Mouse (Mus musculus): ENCODE measurements around the gene Pdrg1. TPM values are rescaled to one million over a fixed set of nuclear protein-coding genes. Genes with fewer than 3 reads are reported as not detected.

Pdrg1 gene
- total RNA-seq, 1 experiment, result 52.2 TPM

DNA sequence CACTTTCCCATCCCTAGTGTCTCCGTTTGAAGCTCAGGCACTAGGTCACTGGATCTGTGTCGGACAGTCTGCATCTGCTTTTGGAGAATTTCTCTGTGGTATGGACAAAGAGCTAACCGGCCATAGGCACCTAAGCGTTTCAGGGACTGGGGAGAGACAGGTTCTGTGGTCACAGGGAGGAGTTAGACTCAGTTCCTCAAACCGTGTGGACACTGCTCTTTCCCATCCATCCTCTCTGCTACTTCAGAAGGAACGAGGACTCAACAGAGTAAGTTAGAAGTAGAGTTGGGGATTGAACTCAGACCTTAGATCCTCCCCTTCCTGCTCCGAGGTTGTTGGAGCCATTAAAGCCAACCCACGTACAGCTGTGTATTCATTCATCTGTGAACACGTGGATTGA is 36.3 kb upstream of the Pdrg1 start:
- in situ Hi-C loops (cut with MboI; ENCODE audit: low sequenced_read_pairs in 2 of 2, unreplicated experiment in 2 of 2), result no loop called here
- TF ChIP-seq MAFK (IDR thresholded peaks at IDR 0.05; ENCODE audit: insufficient read depth, low read depth, low read length) (no peak), HCFC1 (IDR thresholded peaks at IDR 0.05; ENCODE audit: borderline replicate concordance, insufficient read depth, low read length) (no peak), ZNF384 (IDR thresholded peaks at IDR 0.05; ENCODE audit: low read depth, low read length) (no peak), ZC3H11A (IDR thresholded peaks at IDR 0.05; ENCODE audit: borderline replicate concordance, low read depth, low read length) (no peak), CHD2 (IDR thresholded peaks at IDR 0.05; ENCODE audit: low read depth, low read length) (no peak)
- H3K27ac ChIP-seq (ENCODE audit: insufficient read depth, low read depth, low read length, poor library complexity, severe bottlenecking), result no peak overlapping the region
- peaks cover 0 to 8% of the 10 kb centered on the region in 2 experiments; a peak in 1 of 4 replicates for H3K4me1 ChIP-seq (ENCODE audit: control insufficient read depth in 2 of 2, insufficient read depth in 2 of 2, low read length in 2 of 2, poor library complexity in 1 of 2)
- H3K4me3 ChIP-seq (ENCODE audit: insufficient read depth in 1 of 2, low read depth in 1 of 2, low read length in 2 of 2, poor library complexity in 1 of 2, severe bottlenecking in 1 of 2), result no peak overlapping the region
- no peaks in the 10 kb centered on the region for H3K9me3 ChIP-seq (ENCODE audit: control insufficient read depth, insufficient read depth, low read depth, low read length)
- no peaks in the 10 kb centered on the region for H3K36me3 ChIP-seq (ENCODE audit: control insufficient read depth, insufficient read depth, low read length, poor library complexity, severe bottlenecking)
- no peak overlapping the region for H3K9ac ChIP-seq (ENCODE audit: insufficient read depth, low read depth, low read length, poor library complexity, severe bottlenecking)
- DNase-seq (ENCODE audit: low read depth, low spot score), result no peak

DNA sequence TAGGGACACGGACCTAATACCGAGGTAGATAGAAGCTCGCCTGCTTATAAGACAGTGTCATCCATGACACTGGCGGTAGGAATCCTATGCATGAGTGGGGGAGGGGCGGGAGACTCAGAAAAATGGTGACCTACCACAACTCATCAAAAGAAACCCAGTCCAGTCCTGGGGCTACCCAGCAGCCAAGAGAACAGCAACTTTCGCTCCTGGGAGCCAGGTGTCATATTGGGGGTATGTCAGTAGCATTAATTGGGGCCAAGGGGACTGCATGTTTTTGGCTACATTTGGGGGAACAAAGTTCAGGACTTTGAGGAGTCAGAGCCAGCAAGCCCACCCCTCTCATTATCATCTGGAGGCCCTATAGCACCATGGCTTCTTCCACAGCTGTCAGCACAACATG is 35.9 kb upstream of the Pdrg1 start:
- Histone ChIP-seq H3K4me1 (ENCODE audit: control insufficient read depth in 2 of 2, insufficient read depth in 2 of 2, low read length in 2 of 2, poor library complexity in 1 of 2) (peaks cover 0 to 8% of the 10 kb centered on the region in 2 experiments; a peak in 1 of 4 replicates), H3K4me3 (ENCODE audit: insufficient read depth in 1 of 2, low read depth in 1 of 2, low read length in 2 of 2, poor library complexity in 1 of 2, severe bottlenecking in 1 of 2) (no peak overlapping the region), H3K36me3 (ENCODE audit: control insufficient read depth, insufficient read depth, low read length, poor library complexity, severe bottlenecking) (no peaks in the 10 kb centered on the region), H3K9ac (ENCODE audit: insufficient read depth, low read depth, low read length, poor library complexity, severe bottlenecking) (no peak overlapping the region), H3K9me3 (ENCODE audit: control insufficient read depth, insufficient read depth, low read depth, low read length) (no peaks in the 10 kb centered on the region), H3K27ac (ENCODE audit: insufficient read depth, low read depth, low read length, poor library complexity, severe bottlenecking) (no peak overlapping the region)
- in situ Hi-C loops (cut with MboI; ENCODE audit: low sequenced_read_pairs in 2 of 2, unreplicated experiment in 2 of 2), result no loop called here
- DNase-seq (ENCODE audit: low read depth, low spot score), result no peak
- TF ChIP-seq CHD2 (IDR thresholded peaks at IDR 0.05; ENCODE audit: low read depth, low read length) (no peak), MAFK (IDR thresholded peaks at IDR 0.05; ENCODE audit: insufficient read depth, low read depth, low read length) (no peak), ZC3H11A (IDR thresholded peaks at IDR 0.05; ENCODE audit: borderline replicate concordance, low read depth, low read length) (no peak), HCFC1 (IDR thresholded peaks at IDR 0.05; ENCODE audit: borderline replicate concordance, insufficient read depth, low read length) (no peak)

DNA sequence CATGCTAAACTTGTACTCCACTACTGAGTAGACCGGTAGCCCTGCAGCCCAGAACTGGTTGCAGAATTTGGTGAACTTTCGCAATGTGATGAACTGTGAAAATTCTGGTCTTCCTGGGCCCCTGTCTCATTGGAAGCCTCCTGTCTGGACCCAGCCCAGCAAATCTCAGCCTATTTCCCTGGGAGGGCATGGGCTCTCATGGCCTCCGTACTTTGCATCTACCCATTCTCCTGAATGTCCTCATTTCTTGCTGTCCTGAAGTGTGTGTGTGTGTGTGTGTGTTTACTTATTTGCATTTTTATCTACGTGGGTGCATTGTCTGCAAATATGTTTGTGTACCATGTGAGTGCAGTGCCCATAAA is 34.8 kb upstream of the Pdrg1 start:
- no peaks in the 10 kb centered on the region for H3K9me3 ChIP-seq (ENCODE audit: control insufficient read depth, insufficient read depth, low read depth, low read length)
- no peak overlapping the region for H3K4me3 ChIP-seq (ENCODE audit: insufficient read depth in 1 of 2, low read depth in 1 of 2, low read length in 2 of 2, poor library complexity in 1 of 2, severe bottlenecking in 1 of 2)
- no peak overlapping the region for H3K9ac ChIP-seq (ENCODE audit: insufficient read depth, low read depth, low read length, poor library complexity, severe bottlenecking)
- H3K27ac ChIP-seq (ENCODE audit: insufficient read depth, low read depth, low read length, poor library complexity, severe bottlenecking), result no peak overlapping the region
- no peak for DNase-seq (ENCODE audit: low read depth, low spot score)
- H3K4me1 ChIP-seq (ENCODE audit: control insufficient read depth in 2 of 2, insufficient read depth in 2 of 2, low read length in 2 of 2, poor library complexity in 1 of 2), result peaks cover 0 to 6% of the 10 kb centered on the region in 2 experiments; a peak in 1 of 4 replicates
- TF ChIP-seq CHD2 (IDR thresholded peaks at IDR 0.05; ENCODE audit: low read depth, low read length), result no peak
- in situ Hi-C loops (cut with MboI; ENCODE audit: low sequenced_read_pairs in 2 of 2, unreplicated experiment in 2 of 2), result no loop called here
- no peaks in the 10 kb centered on the region for H3K36me3 ChIP-seq (ENCODE audit: control insufficient read depth, insufficient read depth, low read length, poor library complexity, severe bottlenecking)

GRCm38 (mm10) chr2:153049288-153049996 is 34.2 kb upstream of the Pdrg1 start:
- no peaks in the 10 kb centered on the region for H3K9me3 ChIP-seq (ENCODE audit: control insufficient read depth, insufficient read depth, low read depth, low read length)
- in situ Hi-C loops (cut with MboI; ENCODE audit: low sequenced_read_pairs in 2 of 2, unreplicated experiment in 2 of 2), result no loop called here
- no peak overlapping the region for H3K4me3 ChIP-seq (ENCODE audit: insufficient read depth in 1 of 2, low read depth in 1 of 2, low read length in 2 of 2, poor library complexity in 1 of 2, severe bottlenecking in 1 of 2)
- no peak for TF ChIP-seq ZC3H11A (IDR thresholded peaks at IDR 0.05; ENCODE audit: borderline replicate concordance, low read depth, low read length)
- TF ChIP-seq HCFC1 (IDR thresholded peaks at IDR 0.05; ENCODE audit: borderline replicate concordance, insufficient read depth, low read length), result no peak
- TF ChIP-seq CHD2 (IDR thresholded peaks at IDR 0.05; ENCODE audit: low read depth, low read length), result no peak
- TF ChIP-seq MAFK (IDR thresholded peaks at IDR 0.05; ENCODE audit: insufficient read depth, low read depth, low read length), result no peak
- TF ChIP-seq ZNF384 (IDR thresholded peaks at IDR 0.05; ENCODE audit: low read depth, low read length), result no peak
- no peaks in the 10 kb centered on the region for H3K36me3 ChIP-seq (ENCODE audit: control insufficient read depth, insufficient read depth, low read length, poor library complexity, severe bottlenecking)
- no peak for DNase-seq (ENCODE audit: low read depth, low spot score)
- H3K4me1 ChIP-seq (ENCODE audit: control insufficient read depth in 2 of 2, insufficient read depth in 2 of 2, low read length in 2 of 2, poor library complexity in 1 of 2), result peaks cover 0 to 6% of the 10 kb centered on the region in 2 experiments; a peak in 1 of 4 replicates
- H3K9ac ChIP-seq (ENCODE audit: insufficient read depth, low read depth, low read length, poor library complexity, severe bottlenecking), result no peak overlapping the region
- H3K27ac ChIP-seq (ENCODE audit: insufficient read depth, low read depth, low read length, poor library complexity, severe bottlenecking), result no peak overlapping the region
